17 mouse cellular contexts compared by ENCODE assay signal in the genomic region with DNA sequence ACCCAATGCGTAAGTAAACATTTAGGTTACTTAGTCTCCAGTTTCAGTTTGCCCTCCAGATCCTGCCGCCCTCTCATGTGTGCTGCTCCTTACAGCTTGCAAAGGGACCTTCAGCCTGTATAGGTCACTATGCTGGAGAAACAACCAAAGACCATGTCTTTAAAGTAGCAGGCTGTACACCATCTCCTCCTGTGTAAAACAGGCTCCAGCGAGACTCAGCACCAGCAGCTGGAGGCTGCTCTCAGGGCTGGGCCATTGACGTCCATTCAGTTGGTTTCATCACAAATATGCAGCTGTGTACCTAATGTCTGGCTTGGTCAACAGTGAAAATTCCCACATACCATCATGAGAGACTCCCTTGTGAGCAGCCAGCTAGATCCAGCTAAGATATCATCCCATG. TPM values are rescaled to one million over a fixed set of nuclear protein-coding genes. Genes with fewer than 3 reads are reported as not detected.
"Had no signal": no experiment of that assay in that cellular context is flagged by ENCODE, and none has a peak within 500 bp of the region (broad histone marks: within the 10 kb centered on the region; RNA-seq: fewer than 3 reads in every experiment).

No protein-coding gene starts in this region.

- H3K27me3 ChIP-seq: intestine, embryonic 15.5 days; limb, embryonic 13.5 days; lung, embryonic 15.5 days; neural tube, embryonic 15.5 days had no signal

- DNase-seq: kidney, adult 9 months; left cerebral cortex, postnatal 4 days; lung, postnatal 4 days; midbrain, embryonic 14.5 days; right cerebral cortex, adult 18-20 months; right cerebral cortex, postnatal 25 days; thymus, postnatal 4 days had no signal

- H3K36me3 ChIP-seq: intestine, embryonic 15.5 days; limb, embryonic 13.5 days; lung, embryonic 15.5 days; midbrain, embryonic 10.5 days; neural tube, embryonic 15.5 days had no signal

- H3K27ac ChIP-seq: intestine, embryonic 15.5 days; layer of hippocampus, adult 2 months; limb, embryonic 13.5 days; liver, embryonic 14.5 days; lung, embryonic 15.5 days; midbrain, embryonic 10.5 days; neural tube, embryonic 15.5 days had no signal

- H3K4me1 ChIP-seq: intestine, embryonic 15.5 days; lung, embryonic 15.5 days; midbrain, embryonic 10.5 days; neural tube, embryonic 15.5 days had no signal

- H3K4me3 ChIP-seq: intestine, embryonic 15.5 days; layer of hippocampus, adult 2 months; limb, embryonic 13.5 days; lung, embryonic 15.5 days; midbrain, embryonic 10.5 days; myocyte; neural tube, embryonic 15.5 days had no signal

- H3K4me2 ChIP-seq: intestine, embryonic 15.5 days; limb, embryonic 13.5 days; lung, embryonic 15.5 days; neural tube, embryonic 15.5 days had no signal

- ATAC-seq: intestine, embryonic 15.5 days had no signal

- H3K9me3 ChIP-seq: intestine, embryonic 15.5 days; limb, embryonic 13.5 days; lung, embryonic 15.5 days; midbrain, embryonic 10.5 days; neural tube, embryonic 15.5 days had no signal

- H3K9ac ChIP-seq: intestine, embryonic 15.5 days; limb, embryonic 13.5 days; liver, embryonic 14.5 days; lung, embryonic 15.5 days; neural tube, embryonic 15.5 days had no signal

RNA-seq across cellular contexts. Expression of gene Dcdc2a, which starts 14.0 kb away (rescaled TPM):
- total RNA-seq: megakaryocyte, adult 5-6 weeks had no signal
- polyA plus RNA-seq: small intestine, adult 2 months had no signal
